Mouse (Mus musculus) heart, postnatal 0 days (tissue): ENCODE measurements around the gene Gpr176. TPM values are rescaled to one million over a fixed set of nuclear protein-coding genes. Genes with fewer than 3 reads are reported as not detected.
"Not testable (repeated sequence)": the region's sequence is repeated elsewhere in the genome, so short reads cannot be mapped to it uniquely, and the experiment has no call there.

ENCODE experiments used
- ATAC-seq: fragments of 200-750 bp; cut with Nextera tagmentation; 2 replicates; pipeline ENCODE4 v1.8.0; 2017; ENCODE audit warnings: low read depth, moderate number of reproducible peaks, moderate library complexity; ENCODE audit not compliant: insufficient read depth
- DNase-seq: peaks from one replicate; pipeline ENCODE4 v3.0.0-alpha.2; 2016; ENCODE audit warnings: low spot score
- H3K27ac ChIP-seq: fragments of 300-500 bp; sonication (generic); 2 replicates; pipeline ENCODE4 v1.5.1; 2014; ENCODE audit warnings: low read depth, mild to moderate bottlenecking
- H3K27me3 ChIP-seq: fragments of 300-500 bp; sonication (generic); 2 replicates; pipeline ENCODE4 v1.6.1; 2014; ENCODE audit warnings: low read length, mixed read lengths; ENCODE audit not compliant: control insufficient read depth, insufficient read depth
- H3K36me3 ChIP-seq: fragments of 300-500 bp; sonication (generic); replicated peaks from 2 replicates; pipeline ENCODE4 v1.6.1; 2014; ENCODE audit warnings: low read length, mixed read lengths; ENCODE audit not compliant: control insufficient read depth, insufficient read depth
- H3K4me1 ChIP-seq: fragments of 300-500 bp; sonication (generic); 2 replicates; pipeline ENCODE4 v1.6.1; 2014; ENCODE audit warnings: antibody characterized with exemption; ENCODE audit not compliant: control insufficient read depth, insufficient read depth
- H3K4me2 ChIP-seq: fragments of 300-500 bp; sonication (generic); 2 replicates; pipeline ENCODE4 v1.6.1; 2014; ENCODE audit warnings: low read depth, mild to moderate bottlenecking, low read length, moderate library complexity
- H3K4me3 ChIP-seq: fragments of 300-500 bp; sonication (generic); 2 replicates; pipeline ENCODE4 v1.5.1; 2014; ENCODE audit warnings: low read depth, low read length
- H3K9ac ChIP-seq: fragments of 300-500 bp; sonication (generic); replicated peaks from 2 replicates; pipeline ENCODE4 v1.6.1; 2014; ENCODE audit warnings: low read depth, low read length, mixed read lengths
- H3K9me3 ChIP-seq: fragments of 300-500 bp; sonication (generic); replicated peaks from 2 replicates; pipeline ENCODE4 v1.6.1; 2016; ENCODE audit warnings: low read length; ENCODE audit not compliant: control insufficient read depth
- CTCF ChIP-seq: IDR thresholded peaks from 2 replicates; pipeline ENCODE4 v1.5.1; 2016; ENCODE audit warnings: antibody characterized with exemption, control low read depth, low read depth
- EP300 ChIP-seq: IDR thresholded peaks from 2 replicates; pipeline ENCODE4 v1.6.1; 2016; ENCODE audit warnings: antibody characterized with exemption, low read depth
- WGBS: fragments of 180-500 bp; shearing (Covaris S2); extraction: QIAGEN DNeasy Blood & Tissue Kit; methylation state at CpG from one replicate; pipeline ENCODE4 v1.1.7; 2014; 5-methylcytosine and 5-hydroxymethylcytosine counted together
- polyA plus RNA-seq: library from polyadenylated mRNA; unstranded; fragments of >200 nt; fragmentation: Nextera tagmentation; extraction: Ambion mirVana; gene quantifications from 2 replicates; pipeline ENCODE4 v1.2.1, GENCODE M21; 2015
- total RNA-seq: library from RNA; depleted of rRNA; stranded (reverse); fragments of >200 nt; gene quantifications from 2 replicates; pipeline ENCODE4 v1.2.3, GENCODE M21; 2014; ENCODE audit warnings: low replicate concordance

Gene Gpr176
- total and polyA plus RNA-seq, 2 experiments from 2014 or later: 0.27 to 0.31 TPM

DNA sequence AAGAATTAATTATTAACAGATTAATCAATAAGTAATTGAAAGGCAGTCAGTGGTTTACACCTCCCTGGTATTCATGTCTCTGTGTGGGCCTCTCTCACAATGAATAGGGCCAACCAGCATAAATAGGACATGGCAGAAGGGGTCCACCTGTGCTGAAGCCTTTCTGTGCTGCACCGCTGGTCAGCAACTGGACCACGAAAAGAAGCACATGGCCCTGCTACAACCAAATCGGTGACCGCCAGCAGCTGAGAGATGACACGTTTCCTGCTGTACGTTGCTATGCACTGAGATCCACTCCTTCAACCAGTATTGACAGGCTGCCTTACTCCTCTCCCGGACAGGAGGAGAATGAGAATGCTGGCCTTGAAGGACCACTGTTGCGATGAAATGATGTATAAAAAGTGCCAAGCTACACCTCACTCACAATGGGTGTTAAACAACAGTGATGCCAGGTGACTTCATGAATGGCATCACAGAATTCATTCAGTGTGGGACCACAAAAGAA lies 72.1 kb downstream of the Gpr176 start:
- no peak overlapping the region for H3K27ac ChIP-seq
- DNase-seq (no peak), ATAC-seq (no peak)
- H3K9me3 ChIP-seq: no peaks in the 10 kb centered on the region
- no peaks in the 10 kb centered on the region for H3K27me3 ChIP-seq
- H3K36me3 ChIP-seq: no peaks in the 10 kb centered on the region
- no peak for TF ChIP-seq EP300
- H3K4me2 ChIP-seq: no peak overlapping the region
- no peak overlapping the region for H3K9ac ChIP-seq
- no peaks in the 10 kb centered on the region; the same call in 1 of the 2 replicates for H3K4me1 ChIP-seq
- 81% methylated on average over 8 of the region's 8 CpGs for WGBS
- no peak overlapping the region for H3K4me3 ChIP-seq

- no peak for TF ChIP-seq CTCF
- TF ChIP-seq EP300: no peak
- Histone ChIP-seq H3K9me3 (no peaks in the 10 kb centered on the region), H3K27ac (no peak overlapping the region), H3K36me3 (no peaks in the 10 kb centered on the region), H3K4me1 (no peaks in the 10 kb centered on the region; the same call in 1 of the 2 replicates), H3K4me2 (no peak overlapping the region), H3K4me3 (no peak overlapping the region), H3K9ac (no peak overlapping the region), H3K27me3 (no peaks in the 10 kb centered on the region)
- no peak for DNase-seq
- no peak for ATAC-seq
- 81% methylated on average over 2 of the region's 2 CpGs for WGBS
Measured at GRCm38 (mm10) chr2:118299981-118300380, 73.2 kb downstream of the Gpr176 start.

GRCm38 (mm10) chr2:118298601-118299000 lies 74.6 kb downstream of the Gpr176 start:
- Histone ChIP-seq H3K27me3 (no peaks in the 10 kb centered on the region), H3K9me3 (no peaks in the 10 kb centered on the region), H3K9ac (no peak overlapping the region), H3K4me3 (no peak overlapping the region), H3K36me3 (no peaks in the 10 kb centered on the region), H3K4me2 (no peak overlapping the region), H3K4me1 (no peaks in the 10 kb centered on the region; the same call in 1 of the 2 replicates), H3K27ac (no peak overlapping the region)
- no peak for TF ChIP-seq CTCF
- TF ChIP-seq EP300: no peak
- WGBS: 80% methylated on average over 4 of the region's 4 CpGs
- DNase-seq (no peak), ATAC-seq (no peak)

- no peak for ATAC-seq
Measured at GRCm38 (mm10) chr2:118297966-118298365, 75.3 kb downstream of the Gpr176 start.

DNA sequence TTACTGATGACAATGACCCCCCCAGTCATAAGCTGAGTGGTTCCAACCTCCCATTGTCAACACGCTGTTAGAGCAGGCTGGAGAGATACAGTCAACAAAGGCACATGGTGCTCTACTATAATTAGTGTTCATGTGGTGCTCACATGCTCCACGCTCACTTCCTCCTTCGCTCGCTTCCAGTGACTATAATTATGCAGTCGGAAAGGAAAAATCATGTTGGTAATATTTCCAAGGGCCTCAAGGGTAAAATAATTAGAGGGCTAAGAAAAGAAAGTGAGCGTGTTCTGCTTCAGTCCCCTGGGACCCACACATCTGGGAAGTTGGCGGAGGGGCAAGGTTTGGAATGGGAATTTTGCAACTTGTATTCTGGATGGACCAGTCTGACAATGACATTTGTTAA lies 77.7 kb downstream of the Gpr176 start:
- H3K4me1 ChIP-seq: no peaks in the 10 kb centered on the region; the same call in 1 of the 2 replicates
- no peak overlapping the region for H3K27ac ChIP-seq
- DNase-seq: no peak
- H3K9ac ChIP-seq: no peak overlapping the region
- WGBS: 47% methylated on average over 7 of the region's 7 CpGs
- H3K4me2 ChIP-seq: no peak overlapping the region
- H3K9me3 ChIP-seq: no peaks in the 10 kb centered on the region
- no peak for TF ChIP-seq CTCF
- TF ChIP-seq EP300: no peak
- H3K27me3 ChIP-seq: no peaks in the 10 kb centered on the region
- H3K4me3 ChIP-seq: no peak overlapping the region
- ATAC-seq: peak; percentile 41; the same call in 1 of the 2 replicates
- no peaks in the 10 kb centered on the region for H3K36me3 ChIP-seq

More at GRCm38 (mm10) chr2:118297966-118298365, 75.3 kb downstream of the Gpr176 start:
- no peak overlapping the region for H3K9ac ChIP-seq
- 69% methylated on average over 2 of the region's 2 CpGs for WGBS
- no peak overlapping the region for H3K4me2 ChIP-seq
- H3K4me1 ChIP-seq: no peaks in the 10 kb centered on the region; the same call in 1 of the 2 replicates
- no peak for TF ChIP-seq EP300
- TF ChIP-seq CTCF: no peak
- no peak for DNase-seq
- no peak overlapping the region for H3K27ac ChIP-seq
- H3K36me3 ChIP-seq: no peaks in the 10 kb centered on the region
- no peak overlapping the region for H3K4me3 ChIP-seq
- no peaks in the 10 kb centered on the region for H3K9me3 ChIP-seq
- H3K27me3 ChIP-seq: no peaks in the 10 kb centered on the region

GRCm38 (mm10) chr2:118293583-118293982 lies 79.6 kb downstream of the Gpr176 start:
- Histone ChIP-seq H3K27ac (no peak overlapping the region), H3K4me3 (no peak overlapping the region), H3K36me3 (no peaks in the 10 kb centered on the region), H3K9ac (no peak overlapping the region), H3K9me3 (0 out of 2 replicates have a peak, but pooled peaks cover 3% of the 10 kb centered on the region), H3K27me3 (no peaks in the 10 kb centered on the region), H3K4me1 (no peaks in the 10 kb centered on the region; the same call in 1 of the 2 replicates), H3K4me2 (no peak overlapping the region)
- no peak for ATAC-seq
- WGBS: 84% methylated on average over 5 of the region's 5 CpGs
- DNase-seq: no peak
- TF ChIP-seq CTCF: no peak
- no peak for TF ChIP-seq EP300

DNA sequence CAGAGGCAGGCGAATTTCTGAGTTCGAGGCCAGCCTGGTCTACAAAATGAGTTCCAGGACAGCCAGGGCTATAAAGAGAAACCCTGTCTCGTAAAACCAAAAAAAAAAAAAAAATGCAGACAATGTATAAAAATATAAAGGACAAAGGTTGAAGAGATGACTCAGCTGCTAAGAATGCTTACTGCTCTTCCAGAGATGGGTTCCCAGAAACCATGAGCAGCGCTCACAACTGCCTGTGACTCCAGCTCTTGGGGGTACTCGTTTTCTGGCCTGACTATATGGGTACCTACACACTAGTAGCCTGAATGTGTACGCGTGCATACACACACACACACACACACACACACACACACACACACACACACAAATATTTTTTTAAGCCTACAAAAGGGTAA lies 84.2 kb downstream of the Gpr176 start:
- not testable (repeated sequence) for H3K9me3 ChIP-seq

More for the DNA sequence above, 84.2 kb downstream of the Gpr176 start:
- H3K9ac ChIP-seq, H3K27me3 ChIP-seq, H3K4me1 ChIP-seq, H3K27ac ChIP-seq, H3K4me3 ChIP-seq, H3K36me3 ChIP-seq, H3K4me2 ChIP-seq, DNase-seq, ATAC-seq: not testable (repeated sequence)
- 73% methylated on average over 7 of the region's 7 CpGs for WGBS
